Mouse (Mus musculus) adrenal gland, postnatal 0 days (tissue): ENCODE measurements around the gene Tubd1. TPM values are rescaled to one million over a fixed set of nuclear protein-coding genes. Genes with fewer than 3 reads are reported as not detected.
A peak's percentile ranks its signal among the peaks of the same experiment; 100 is the strongest.

Experiments used
- microRNA-seq: library from miRNA; unstranded; fragments of <30 nt; microRNA quantifications from one replicate; pipeline ENCODE4, GENCODE M21; 2016; ENCODE audit warnings: borderline replicate concordance; ENCODE audit not compliant: insufficient number of aligned reads
- polyA plus RNA-seq: library from polyadenylated mRNA; unstranded; fragments of >200 nt; fragmentation: Nextera tagmentation; extraction: Ambion mirVana; gene quantifications from 2 replicates; pipeline ENCODE4 v1.2.1, GENCODE M21; 2015

The Tubd1 gene
- 9.2 and 12.0 TPM in 2 replicates for polyA plus RNA-seq

GRCm38 (mm10) chr11:86544639-86545299, at the start of gene Tubd1, which contains the start of gene Rps6kb1:
Gene Tubd1, plus strand, starts transcription at chr11:86544991.
Gene Rps6kb1, minus strand, starts transcription at chr11:86544805.

Small RNAs within 50 kb of the gene (microRNA-seq; reads per million reads assigned to microRNA genes)
- 18,063 reads per million, percentile 95 among the genes with 10 or more reads in this experiment for gene Mir21a

Other genes starting within 250 kb of the Tubd1 start
- 3.9 and 4.4 TPM in 2 replicates for gene Med13, start 187.4 kb upstream of the Tubd1 start, polyA plus RNA-seq
- 57.8 and 60.3 TPM in 2 replicates for gene Rnft1, start 60.3 kb upstream of the Tubd1 start, polyA plus RNA-seq
- gene Rps6kb1, start 186 bp upstream of the Tubd1 start, polyA plus RNA-seq = 42.4 and 53.7 TPM in 2 replicates
- 126 and 176 TPM in 2 replicates for gene Vmp1, start 138.8 kb downstream of the Tubd1 start, polyA plus RNA-seq
- gene Ptrh2, start 139.0 kb downstream of the Tubd1 start, polyA plus RNA-seq = 28.6 and 32.1 TPM in 2 replicates
- gene Cltc, start 212.6 kb downstream of the Tubd1 start, polyA plus RNA-seq = 56.0 and 70.8 TPM in 2 replicates